Mouse (Mus musculus) thymus, adult 2 months (tissue): ENCODE measurements at regions not wholly inside any gene's neighbourhood (a gene's known extent, or its start where the extent isn't known, plus 50 kb on each side); places are given as distances from the start of the nearest gene placed in this dataset.

Experiments used
- CTCF ChIP-seq: fragments of 200-500 bp; IDR thresholded peaks from 2 replicates; pipeline ENCODE4 v1.5.1; 2012; ENCODE audit warnings: mild to moderate bottlenecking, control low read depth, low read length, moderate library complexity, borderline replicate concordance; ENCODE audit not compliant: control insufficient read depth, poor library complexity, insufficient read depth; ENCODE audit errors: extremely low read depth
- POLR2A ChIP-seq: fragments of 200-500 bp; IDR thresholded peaks from 2 replicates; pipeline ENCODE4 v1.6.1; 2012; ENCODE audit warnings: mild to moderate bottlenecking, low read length, control low read depth, moderate library complexity; ENCODE audit not compliant: control insufficient read depth, poor library complexity, insufficient read depth; ENCODE audit errors: extremely low read depth

DNA sequence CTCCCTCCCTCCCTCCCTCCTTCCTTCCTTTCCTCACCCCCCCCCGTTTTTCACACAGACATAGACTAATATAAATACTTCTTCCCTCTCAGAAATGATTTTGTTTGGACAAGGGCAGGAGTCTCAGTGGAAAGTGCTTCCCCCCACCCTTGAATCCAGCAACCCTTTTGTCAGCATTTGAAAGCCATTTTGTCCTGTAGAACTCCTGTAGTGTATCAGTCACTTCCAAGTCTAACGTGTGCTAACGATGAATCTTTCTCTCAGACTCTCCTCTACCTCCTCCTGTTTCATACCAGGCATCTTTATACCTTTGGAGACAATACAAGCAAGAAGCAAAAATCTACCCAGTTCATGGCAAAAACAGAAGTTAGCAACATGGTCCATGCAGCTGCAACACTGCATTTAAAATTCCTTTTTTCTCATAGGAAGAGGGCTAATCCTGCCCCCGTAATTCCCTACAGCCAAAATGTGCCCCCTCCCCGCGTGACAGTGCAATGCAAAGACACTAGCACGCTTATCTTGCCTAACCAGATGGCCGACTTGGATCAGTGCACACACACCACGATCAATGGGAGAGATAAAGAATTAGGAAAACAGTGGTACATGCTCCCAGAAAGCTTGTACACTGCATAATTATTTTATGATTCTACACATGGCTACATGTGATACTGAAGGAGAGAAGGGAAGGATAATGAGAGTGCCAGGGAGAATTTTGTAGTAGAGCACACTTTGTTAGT lies 180.7 kb upstream of the Otx2 start:
- TF ChIP-seq POLR2A (no peak), CTCF (no peak)
